Mouse (Mus musculus): ENCODE data around the gene Itih4.

Itih4 gene

DNA sequence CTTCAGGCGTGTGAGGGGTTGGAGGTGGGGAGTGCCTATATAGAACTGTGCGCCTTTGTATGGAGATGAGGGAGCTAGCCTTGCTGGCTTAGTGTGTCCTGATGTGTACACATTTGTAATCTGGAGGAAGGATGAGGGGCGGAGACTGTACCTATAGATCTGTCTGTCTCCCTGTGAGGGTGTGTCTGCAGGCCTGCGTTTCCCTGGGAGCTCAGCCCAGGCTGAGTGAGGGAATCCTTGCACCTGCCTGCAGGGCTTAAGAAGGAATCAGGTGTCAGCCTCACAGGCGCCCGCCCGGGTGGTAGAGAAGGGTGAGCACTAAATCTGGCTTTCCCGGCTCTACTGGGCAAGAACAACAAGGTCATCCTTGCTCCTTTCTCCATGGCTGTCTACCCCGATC, 6.5 kb upstream of the Itih4 start:
- no peak for DNase-seq (ENCODE audit: low read depth, low spot score)

DNA sequence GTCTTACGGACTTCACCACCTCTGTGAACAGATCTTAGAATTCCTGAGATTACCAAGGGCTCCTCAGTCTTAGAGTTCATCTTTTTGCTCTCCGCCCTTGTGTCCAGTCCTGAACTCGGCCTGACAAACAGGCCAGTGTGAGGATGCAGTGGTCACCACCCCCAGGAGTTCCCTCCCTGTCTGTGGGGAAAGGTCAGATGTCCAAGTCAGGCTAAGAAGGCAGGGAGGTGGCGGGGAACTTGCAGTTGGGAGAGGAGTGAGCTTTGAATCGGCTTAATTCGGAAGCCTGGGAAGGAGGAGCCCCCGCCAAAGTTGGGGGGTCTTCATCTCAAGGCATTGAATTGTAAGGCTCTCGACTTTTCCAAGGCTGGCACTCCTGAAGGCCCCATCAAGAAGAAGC, 6.0 kb upstream of the Itih4 start:
- no peak for DNase-seq (ENCODE audit: low read depth, low spot score)

DNA sequence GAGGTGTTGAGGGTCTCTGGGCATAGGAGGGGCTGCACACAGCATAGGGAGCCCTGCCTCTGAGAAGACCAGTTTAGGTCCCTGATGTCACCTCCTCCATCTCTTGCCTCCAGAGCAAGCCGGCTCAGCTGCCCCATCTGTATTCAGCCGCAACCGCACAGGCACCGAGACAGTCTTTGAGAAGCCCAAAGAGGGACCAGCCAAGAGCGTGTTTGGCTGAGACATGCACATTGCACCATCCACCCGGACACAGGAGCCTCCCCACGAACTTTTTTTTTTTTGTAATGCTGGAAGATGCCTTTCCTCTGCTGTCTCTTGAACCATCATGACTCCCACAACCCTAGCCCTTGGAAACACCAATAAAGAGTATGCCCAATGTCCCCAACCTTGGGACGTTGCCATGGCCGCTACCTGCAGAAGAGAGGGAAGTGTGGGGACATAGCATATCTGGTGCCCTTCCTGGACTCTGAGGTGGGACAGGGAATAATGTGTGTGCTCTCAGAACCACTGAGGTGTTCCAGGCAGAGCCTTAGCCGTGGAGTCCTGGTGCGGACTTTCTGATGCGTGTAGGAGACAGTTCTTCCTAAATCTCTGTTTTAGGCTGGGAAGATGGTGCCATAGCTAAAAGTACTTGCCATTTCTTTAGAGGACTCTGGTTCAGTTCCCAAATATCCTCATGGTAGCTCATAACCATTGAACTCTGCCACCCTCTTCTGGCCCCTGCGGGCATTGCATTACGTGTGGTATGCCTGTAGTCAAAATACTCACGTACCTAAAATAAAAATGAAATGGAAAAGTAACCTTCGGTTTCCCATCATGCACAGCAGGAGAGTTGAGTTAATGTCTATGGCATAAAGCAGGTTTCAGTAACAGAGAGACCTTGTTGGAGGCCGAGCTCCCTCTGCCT, 5.2 kb upstream of the Itih4 start:
- peak; percentile 32 for DNase-seq (ENCODE audit: low read depth, low spot score)

DNA sequence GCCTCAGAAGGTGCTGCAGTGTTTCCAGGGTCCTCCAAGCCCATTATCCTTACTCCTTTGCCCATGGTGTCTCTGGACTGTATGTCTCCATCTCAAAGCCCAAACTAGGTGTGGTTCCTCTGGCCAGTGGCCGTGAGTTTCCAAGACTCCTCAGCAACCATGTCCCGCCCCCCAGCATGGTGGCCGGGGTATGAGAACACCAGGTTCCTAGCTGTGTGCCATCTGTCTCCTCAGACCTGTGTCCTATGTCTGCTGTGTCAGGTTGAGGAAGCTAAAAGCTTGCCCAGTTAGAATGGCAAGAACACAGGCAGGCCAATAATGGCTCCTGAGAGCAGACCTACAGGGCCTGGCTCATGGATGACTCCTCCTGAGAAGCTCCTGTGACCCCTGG, 4.6 kb upstream of the Itih4 start:
- DNase-seq (ENCODE audit: low read depth, low spot score) = no peak

DNA sequence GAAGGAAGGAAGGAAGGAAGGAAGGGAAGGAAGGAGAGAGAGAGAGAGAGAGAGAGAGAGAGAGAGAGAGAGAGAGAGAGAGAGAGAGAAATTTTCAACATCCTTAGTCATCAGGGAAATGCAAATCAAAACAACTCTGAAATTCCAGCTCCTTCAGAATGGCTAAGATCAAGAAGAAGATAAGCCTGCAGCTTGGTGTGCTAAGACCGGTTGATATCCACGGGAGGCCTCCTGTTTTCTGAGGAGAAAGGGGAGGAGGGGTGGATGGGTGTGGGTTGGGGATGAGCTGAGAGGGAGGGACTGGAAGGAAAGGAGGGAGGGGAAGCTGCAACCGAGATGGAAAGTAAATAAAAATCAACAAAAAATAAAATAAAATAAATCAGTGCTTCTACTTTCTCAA, 978 bp upstream of the Itih4 start:
- no peak for DNase-seq (ENCODE audit: low read depth, low spot score)

DNA sequence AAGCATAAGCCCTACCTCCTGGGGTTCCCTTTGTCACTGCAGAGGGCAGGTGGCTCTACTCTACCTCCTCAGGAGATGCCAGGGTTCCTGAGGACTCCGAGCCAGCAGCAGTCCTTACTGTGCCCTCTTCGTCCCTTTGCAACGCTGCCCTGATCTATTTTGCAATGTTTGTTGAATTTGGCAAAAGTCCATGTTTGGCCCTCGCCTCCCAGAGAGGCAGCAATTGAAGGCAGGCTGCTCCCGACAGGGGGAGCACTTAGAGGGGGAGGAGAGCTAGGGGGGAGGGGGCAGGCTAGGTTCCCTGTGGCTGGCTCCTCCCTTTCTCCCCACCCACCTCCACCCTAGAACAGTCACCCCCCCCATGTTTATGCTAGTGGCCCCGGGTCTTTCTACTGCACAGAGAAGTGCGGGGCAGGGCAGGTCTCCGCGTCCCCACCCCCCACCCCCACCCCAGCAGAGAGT, 2.0 kb downstream of the Itih4 start:
- DNase-seq (ENCODE audit: low read depth, low spot score) = no peak

DNA sequence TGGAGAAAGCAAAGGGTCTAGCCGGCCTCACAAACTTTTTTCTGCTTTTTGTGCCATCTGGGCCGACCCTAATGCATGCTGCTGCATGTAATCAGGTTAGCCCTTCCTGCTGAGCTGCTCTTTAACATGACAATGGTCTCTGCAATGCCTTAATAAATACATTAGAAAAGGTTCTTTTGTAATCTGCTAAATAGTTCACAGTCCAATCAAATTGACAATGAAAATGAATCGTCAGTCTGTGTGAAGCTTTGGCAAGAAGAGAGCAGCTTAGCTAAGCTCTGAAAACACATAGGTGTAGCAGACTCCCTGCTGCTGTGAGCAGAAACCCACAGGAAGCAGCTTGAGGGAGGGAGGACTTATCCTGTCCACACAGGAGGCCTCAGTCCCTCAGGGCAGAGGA, 13.7 kb downstream of the Itih4 start:
- no peak for DNase-seq (ENCODE audit: low read depth, low spot score)

DNA sequence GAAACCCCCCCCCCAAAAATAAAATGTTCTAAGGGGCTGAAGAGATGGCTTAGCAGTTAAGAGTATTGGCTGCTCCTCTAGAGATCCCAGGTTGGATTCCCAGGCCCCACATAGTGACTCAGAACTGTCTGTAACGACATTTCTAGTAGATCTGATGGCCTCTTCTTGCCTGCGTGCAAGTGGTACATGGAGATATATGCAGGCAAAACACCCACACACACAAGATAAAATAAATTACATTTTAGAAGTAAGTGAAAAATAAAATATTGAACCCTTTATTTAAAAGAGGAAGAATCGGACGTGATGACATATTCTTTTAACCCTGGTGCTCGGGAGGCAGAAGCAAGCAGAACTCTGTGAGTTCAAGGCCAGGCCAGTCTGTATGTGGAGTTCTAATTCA, 16.4 kb downstream of the Itih4 start:
- DNase-seq (ENCODE audit: low read depth, low spot score) = no peak

DNA sequence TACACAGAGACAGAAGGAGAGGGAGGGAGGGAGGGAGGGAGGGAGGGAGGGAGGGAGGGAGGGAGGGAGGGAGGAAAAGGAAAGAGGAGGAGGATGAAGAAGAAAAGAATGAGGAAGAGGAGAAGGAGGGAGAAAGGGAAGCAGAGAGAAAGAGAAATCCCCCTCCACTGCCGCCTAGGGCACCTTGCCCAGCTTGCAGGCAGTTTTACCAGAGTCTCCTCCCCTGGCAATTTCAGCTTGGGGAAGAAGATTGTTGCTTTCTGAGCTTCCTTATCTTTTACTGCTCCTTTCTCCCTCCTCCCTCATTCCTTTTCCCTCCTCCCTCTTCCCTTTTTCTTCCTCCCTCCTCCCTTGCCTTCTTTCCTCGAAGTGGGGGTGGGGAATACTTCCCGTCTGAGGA, 16.8 kb downstream of the Itih4 start:
- DNase-seq (ENCODE audit: low read depth, low spot score) = no peak

DNA sequence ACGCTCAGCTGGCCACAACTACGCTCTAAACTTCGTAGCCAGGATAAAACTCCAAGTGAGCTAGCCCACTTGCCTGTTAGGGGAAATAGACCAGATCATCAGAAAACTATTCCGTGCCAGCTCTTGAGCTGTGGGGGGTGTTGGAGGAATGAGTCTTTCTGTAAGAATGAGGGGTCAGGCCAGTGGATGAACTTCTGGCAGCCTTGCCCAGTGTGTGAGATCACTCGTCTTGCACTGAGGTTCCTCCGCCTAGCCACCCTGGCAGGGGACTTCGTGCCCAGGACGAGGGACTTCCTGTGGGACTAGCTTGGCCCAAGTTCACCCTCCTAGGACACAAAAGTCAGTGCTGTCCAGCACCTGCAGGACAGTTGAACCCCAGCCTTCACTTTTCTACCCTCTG, 18.0 kb downstream of the Itih4 start:
- DNase-seq (ENCODE audit: low read depth, low spot score) = no peak

DNA sequence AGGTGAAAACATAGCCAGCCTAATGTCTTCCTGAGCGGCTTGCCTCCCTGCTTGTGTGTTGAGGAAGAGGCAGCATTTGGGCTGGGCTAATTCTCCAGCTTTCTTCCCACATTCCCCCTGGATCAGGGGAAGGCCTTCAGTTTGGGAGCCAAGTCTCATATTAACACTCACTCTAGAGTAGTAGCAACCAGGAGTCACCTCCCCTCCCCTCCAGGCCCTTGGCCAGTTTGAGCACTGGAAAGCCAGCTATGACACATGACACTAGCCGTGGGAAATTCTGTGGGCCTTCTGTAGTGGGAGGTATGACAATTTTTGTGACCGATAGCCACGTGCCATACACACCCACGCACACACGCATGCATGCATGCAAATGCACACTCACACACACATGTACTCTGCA, 19.7 kb downstream of the Itih4 start:
- DNase-seq (ENCODE audit: low read depth, low spot score) = no peak

DNA sequence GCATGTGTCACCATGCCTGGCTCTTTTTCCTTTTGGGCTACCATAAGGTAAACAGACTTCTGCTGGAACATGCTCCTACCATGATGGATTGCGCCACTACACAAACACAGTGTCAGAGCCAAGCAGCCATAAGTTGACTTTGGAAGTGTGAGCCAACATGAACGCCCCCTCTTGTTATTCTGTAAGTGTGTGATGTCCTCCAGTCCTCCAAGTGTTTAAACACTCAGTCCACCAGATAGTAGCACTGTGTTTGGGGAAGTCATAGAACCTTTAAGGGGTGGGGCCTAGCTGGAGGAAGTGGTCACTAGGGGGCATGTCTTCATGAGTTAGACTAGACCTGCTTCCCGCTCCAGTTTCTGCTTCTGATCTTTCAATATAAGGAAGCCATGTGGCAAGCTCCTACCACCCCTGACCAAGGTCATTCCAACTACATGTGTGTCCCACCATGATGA, 21.6 kb downstream of the Itih4 start:
- DNase-seq (ENCODE audit: low read depth, low spot score) = no peak

DNA sequence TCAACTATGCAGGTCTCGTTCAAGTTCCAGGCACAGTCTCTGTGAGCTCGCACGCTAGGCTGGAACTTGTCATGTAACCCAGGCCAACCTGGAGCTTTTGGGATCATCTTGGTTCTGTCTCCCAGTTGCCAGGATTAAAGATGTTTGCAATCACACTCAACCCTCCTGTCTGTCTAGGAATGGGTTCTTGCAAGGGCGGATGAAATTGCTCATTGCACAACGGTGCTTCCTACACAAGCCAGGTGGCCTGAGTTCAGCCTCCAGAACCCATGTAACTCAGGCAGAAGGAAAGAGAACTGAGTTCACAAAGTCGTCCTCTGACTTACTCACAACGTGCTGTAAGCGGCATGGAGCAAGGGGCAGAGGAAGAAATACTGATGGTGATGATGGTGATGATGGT, 24.9 kb downstream of the Itih4 start:
- DNase-seq (ENCODE audit: low read depth, low spot score) = no peak

DNA sequence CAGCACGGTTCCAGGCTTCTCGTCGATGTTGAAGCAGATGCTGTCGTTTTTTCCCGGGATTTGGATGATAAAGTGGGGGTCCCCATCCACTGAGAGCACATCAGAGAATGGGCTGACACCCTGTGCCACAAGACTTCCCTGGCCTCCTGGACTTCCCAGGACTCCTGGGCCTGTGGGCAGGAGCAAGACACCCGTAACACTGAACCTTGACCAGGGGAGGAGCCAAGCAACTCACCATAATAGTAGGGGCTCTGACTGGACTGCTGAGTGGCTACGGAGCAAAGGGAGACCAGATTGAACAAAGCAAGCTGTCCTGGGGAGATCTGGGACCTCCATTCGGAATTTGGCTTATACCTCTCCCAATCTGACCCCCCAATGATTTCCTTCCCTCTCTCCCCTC, 26.4 kb downstream of the Itih4 start:
- no peak for DNase-seq (ENCODE audit: low read depth, low spot score)

DNA sequence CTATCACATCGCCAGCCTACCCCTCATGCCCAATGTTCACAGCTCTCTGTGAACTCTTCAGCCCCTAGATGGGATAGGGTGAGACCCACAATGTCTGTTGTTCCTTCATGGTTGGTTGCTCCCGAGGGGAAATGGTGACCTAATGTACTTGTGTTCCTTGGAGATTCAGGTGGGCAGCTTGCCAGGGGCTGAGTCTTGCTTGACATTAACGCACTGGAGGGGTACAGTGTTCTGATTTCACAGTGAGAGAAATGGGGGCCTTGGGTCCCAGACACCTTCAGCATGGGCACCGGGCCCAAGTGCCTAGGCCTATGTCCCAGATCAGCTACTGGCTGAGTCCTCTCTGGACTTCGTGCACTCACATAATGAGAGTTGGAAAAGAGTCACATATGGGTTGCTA, 27.1 kb downstream of the Itih4 start:
- no peak for DNase-seq (ENCODE audit: low read depth, low spot score)

DNA sequence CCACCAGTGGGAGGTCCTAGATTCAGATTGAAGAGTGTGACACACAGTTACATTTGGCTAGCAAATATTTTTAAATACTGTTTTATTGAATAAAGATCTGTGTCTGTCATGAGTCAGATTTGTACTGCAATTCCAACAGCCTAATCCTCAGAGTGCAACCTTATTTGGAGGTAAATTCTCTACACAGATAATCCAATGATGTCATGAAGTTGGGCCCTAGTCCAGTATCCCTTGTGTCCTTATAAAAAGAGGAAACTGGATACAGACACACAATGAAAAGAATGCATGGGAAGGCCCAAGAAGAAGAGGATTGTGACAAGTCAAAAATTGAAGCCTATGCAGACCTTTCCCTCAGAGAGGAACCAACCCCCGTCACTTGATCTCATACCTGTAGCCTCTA, 30.2 kb downstream of the Itih4 start:
- no peak for DNase-seq (ENCODE audit: low read depth, low spot score)

DNA sequence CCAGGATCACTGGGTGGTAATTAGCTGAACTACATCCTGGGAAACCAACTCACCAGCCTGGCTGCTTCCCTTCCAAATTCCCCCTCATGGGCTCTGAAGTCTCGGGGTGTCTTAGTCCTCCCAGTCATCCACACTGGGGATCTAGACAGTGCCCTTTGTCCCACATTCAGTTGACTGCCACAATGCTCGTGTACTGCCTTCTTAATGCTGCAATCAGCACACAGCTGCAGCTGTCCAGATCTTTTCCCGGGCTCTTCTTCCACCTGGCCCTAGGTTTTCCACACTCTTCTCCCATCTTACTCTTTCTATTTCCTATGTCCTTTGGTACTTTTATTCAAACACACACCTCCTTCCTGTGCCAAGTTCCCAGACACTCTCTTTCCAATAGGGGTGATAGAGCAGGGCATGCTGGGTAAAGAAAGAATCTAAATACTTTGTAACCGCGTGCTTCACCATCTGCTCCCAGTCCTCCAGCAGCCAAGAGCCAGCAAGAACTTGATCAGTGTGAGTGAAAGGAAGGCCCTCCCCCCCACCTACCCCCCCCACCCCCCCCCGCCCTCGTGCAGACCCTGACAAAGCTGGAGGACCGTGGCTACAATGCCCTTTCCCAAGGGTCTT, 35.9 kb downstream of the Itih4 start:
- DNase-seq (ENCODE audit: low read depth, low spot score) = no peak

DNA sequence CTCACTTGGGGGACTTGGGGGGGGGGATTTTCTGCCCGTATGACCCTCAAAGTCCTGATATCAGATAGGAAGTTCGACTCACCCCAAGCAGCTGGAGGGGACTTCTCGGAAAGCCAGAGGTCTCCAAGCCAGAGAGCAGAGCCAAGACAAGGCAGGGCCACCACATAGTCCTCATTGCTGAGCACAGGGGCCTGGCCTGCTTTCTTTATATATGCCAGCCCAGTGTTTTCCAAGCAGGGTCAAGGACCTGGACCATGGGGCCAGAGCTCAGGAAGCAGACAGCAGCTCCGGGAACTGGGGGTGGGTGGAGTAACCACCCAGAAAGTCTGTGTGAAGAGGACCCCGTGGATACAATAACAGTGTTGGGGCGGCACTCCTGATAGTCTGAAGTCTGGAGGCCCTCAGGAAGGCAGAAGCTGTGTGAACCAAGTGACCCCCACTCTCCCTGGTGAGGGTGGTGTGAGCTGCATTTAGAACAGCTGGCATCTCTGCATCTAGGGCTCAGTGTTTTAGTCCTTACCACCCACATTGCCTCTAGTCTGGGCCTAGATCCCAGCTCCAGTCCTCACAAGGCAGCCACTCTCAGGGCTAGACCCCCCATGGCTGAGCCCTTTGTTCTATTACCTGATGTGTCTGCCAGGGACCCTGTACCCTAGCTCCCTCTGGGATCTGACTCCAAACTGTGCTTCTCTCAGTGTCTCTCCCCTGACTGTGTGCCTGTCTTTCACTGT, 37.3 kb downstream of the Itih4 start, which contains the start of gene Itih3:
Gene Itih3, minus strand, starts transcription at position 386 of the 731 bp plus-strand sequence.
- no peak for DNase-seq (ENCODE audit: low read depth, low spot score)

DNA sequence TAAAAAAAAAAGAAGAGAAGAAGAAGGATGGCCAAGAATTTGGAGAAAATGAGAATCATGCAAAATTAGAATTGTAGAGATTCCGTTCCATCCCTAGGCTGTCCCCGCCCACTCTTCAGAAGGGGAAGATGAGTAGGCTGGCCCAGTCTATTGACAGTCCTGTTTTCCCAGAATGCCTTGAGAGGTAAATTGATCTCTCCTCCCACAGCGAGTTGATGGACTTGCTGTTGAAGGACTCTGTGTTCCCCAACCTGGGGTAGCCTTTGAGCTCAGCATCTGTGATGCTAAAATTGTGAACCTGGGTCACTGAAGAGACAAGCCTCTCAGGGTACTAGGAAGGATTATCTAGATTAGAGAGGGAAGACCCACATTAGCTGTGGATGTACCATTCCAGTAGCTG, 39.2 kb downstream of the Itih4 start:
- no peak for DNase-seq (ENCODE audit: low read depth, low spot score)

DNA sequence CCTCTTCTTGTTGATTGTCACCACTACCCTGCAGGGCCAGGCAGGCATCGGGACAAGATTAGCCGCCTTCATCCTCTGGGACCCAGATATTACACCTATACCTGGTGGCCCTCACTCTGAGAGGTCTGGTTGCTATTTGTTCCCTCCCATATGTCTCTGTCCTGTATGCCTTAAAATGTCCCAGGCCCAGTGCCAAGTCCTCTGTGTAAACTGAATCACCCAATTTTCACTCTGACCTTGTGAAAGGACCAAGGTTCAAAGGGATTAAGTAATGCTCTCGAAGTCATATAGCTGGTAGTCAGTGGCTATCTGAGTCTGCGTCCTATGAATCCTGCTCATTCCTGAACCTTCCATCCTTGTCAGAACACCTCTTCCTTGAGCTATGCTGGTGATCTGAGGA, 44.1 kb downstream of the Itih4 start:
- DNase-seq (ENCODE audit: low read depth, low spot score) = no peak

DNA sequence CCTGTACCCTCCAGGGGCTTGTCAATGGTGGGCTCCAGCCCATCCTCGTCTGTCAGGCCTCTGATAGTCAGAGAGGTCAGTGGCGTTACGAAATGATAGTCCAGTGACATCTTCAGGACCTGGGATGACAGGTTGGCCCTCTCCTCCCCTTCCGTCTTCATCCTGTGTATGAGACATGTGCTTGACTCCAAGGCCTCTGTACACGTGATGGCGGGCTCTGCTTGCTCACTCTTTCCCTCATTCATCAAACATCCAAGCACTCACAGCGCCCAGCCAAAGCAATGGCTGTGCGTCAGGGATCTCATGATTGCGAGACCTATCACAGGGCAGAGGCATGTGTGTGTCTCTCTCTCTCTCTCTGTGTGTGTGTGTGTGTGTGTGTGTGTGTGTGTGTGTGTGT, 47.1 kb downstream of the Itih4 start:
- no peak for DNase-seq (ENCODE audit: low read depth, low spot score)

DNA sequence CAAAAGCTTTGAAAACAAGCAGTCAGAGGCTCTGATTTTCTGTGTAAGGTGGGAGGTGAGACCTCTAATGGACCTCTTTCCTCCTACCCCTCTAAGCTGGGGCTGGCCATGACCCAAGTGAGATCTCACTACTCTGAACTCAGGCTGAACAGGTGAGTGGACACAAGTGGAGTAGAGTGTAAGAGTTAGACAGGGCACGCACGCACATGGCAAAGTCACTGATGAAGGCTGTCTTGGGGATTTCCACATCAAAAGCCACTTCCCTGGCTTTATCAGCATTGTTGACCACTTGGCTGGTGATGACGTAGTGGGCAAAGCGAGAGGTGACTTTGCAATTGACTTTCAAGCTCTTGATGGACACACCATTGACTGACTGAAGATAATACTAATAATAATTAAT, 56.0 kb downstream of the Itih4 start:
- no peak for DNase-seq (ENCODE audit: low read depth, low spot score)
